Mouse (Mus musculus) C2C12 (cell line): Measurements from ENCODE around the gene Rnf181. TPM values are rescaled to one million over a fixed set of nuclear protein-coding genes. Genes with fewer than 3 reads are reported as not detected.

Experiments used
- H3K27me3 ChIP-seq: one replicate; pipeline ENCODE4 v1.6.1; 2011; ENCODE audit not compliant: control insufficient read depth, insufficient read depth, insufficient read length
- H3K36me3 ChIP-seq: one replicate; pipeline ENCODE4 v1.6.1; 2011; ENCODE audit not compliant: control insufficient read depth, insufficient read depth
- H3K4me3 ChIP-seq: one replicate; pipeline ENCODE4 v1.5.1; 2011; ENCODE audit warnings: mild to moderate bottlenecking, control low read depth; ENCODE audit not compliant: poor library complexity, insufficient read depth, severe bottlenecking
- H3K79me2 ChIP-seq: one replicate; pipeline ENCODE4 v1.6.1; 2011; ENCODE audit not compliant: control insufficient read depth, insufficient read depth
- H3K79me3 ChIP-seq: one replicate; pipeline ENCODE4 v1.6.1; 2011; ENCODE audit warnings: low read depth, control low read depth
- H3ac ChIP-seq: one replicate; pipeline ENCODE3; 2011; ENCODE audit warnings: low read depth; ENCODE audit not compliant: control insufficient read depth, insufficient read length
- CEBPB ChIP-seq: IDR thresholded peaks from one replicate; pipeline ENCODE4 v1.6.1; 2011; ENCODE audit warnings: low read depth, mild to moderate bottlenecking, control low read depth, moderate library complexity
- CTCF ChIP-seq: IDR thresholded peaks from one replicate; pipeline ENCODE4 v1.5.1; 2011; ENCODE audit not compliant: control insufficient read depth, insufficient read depth, insufficient read length
- FOSL1 ChIP-seq: IDR thresholded peaks from one replicate; pipeline ENCODE4 v1.8.0; 2011; ENCODE audit warnings: mild to moderate bottlenecking, low read length; ENCODE audit not compliant: poor library complexity, insufficient read depth, severe bottlenecking
- MAX ChIP-seq: IDR thresholded peaks from one replicate; pipeline ENCODE4 v1.6.1; 2011; ENCODE audit warnings: mild to moderate bottlenecking, control low read depth
- MYOD1 ChIP-seq: IDR thresholded peaks from one replicate; pipeline ENCODE4 v1.6.1; 2011; ENCODE audit warnings: low read depth; ENCODE audit not compliant: control insufficient read depth, insufficient read length
- MYOG ChIP-seq: IDR thresholded peaks from one replicate; pipeline ENCODE4 v1.6.1; 2011; ENCODE audit not compliant: control insufficient read depth, insufficient read length; ENCODE audit errors: extremely low read depth
- USF1 ChIP-seq: IDR thresholded peaks from one replicate; pipeline ENCODE4 v1.6.1; 2011; ENCODE audit warnings: low read depth, mild to moderate bottlenecking, control low read depth, moderate library complexity
- polyA plus RNA-seq: library from polyadenylated mRNA; unstranded; fragments of >200 nt; fragmentation: generic; extraction: Trizol; gene quantifications from one replicate; pipeline ENCODE4 v1.2.1, GENCODE M21; 2012; ENCODE audit warnings: missing spikeins

Gene Rnf181
- polyA plus RNA-seq, 1 experiment = 108 TPM

DNA sequence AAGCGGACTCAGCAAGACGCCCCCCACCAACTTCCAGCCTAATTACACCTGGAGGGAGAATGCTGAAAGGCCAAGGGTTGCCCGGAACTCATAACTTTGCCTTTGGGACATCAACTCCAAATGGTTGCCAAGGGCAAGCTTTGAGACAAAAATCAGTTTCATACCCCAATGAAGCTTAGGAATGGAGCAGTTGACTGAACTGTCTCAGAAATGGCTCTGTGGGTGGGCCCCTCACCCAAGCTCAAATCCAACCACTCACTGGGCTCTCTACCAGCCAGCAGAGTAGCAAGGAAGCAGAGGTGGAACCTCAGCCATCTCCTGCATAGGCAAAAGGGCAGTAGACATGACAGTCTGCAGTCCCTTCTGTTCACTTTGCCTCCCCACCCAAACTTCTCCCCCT lies 21.1 kb upstream of the Rnf181 start:
- no peak for TF ChIP-seq CEBPB
- TF ChIP-seq CTCF = no peak
- no peak for TF ChIP-seq MAX
- no peak for TF ChIP-seq MYOD1
- no peak for TF ChIP-seq USF1
- TF ChIP-seq MYOG = no peak
- TF ChIP-seq FOSL1 = no peak
- no peak overlapping the region for H3K4me3 ChIP-seq
- no peaks in the 10 kb centered on the region for H3K27me3 ChIP-seq
- H3K79me3 ChIP-seq = no peaks in the 10 kb centered on the region
- H3K36me3 ChIP-seq = peaks cover 3% of the 10 kb centered on the region
- H3ac ChIP-seq = no peak overlapping the region
- H3K79me2 ChIP-seq = peaks cover 15% of the 10 kb centered on the region

DNA sequence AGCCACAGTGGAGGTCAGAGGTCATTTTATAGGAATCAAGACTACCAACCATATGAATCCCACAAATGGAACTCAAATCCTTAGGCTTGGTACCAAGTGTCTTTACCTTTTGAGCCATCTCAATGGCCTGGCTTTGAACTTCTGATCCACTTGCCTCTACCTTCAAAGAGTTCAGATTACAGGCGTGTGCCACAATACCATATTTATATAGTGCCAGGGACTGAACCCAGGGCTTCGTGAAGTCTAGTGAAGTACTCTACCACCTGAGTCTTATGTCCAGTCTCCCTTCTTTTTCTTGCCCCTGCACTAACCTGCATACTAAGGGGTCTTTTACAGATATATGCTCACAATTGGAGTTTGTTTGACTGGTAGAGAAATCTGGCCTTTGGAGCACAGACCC lies 19.8 kb upstream of the Rnf181 start:
- TF ChIP-seq MYOD1 (no peak), MAX (no peak), MYOG (no peak), USF1 (no peak), CTCF (no peak), FOSL1 (no peak), CEBPB (no peak)
- H3K79me3 ChIP-seq = no peaks in the 10 kb centered on the region
- H3K4me3 ChIP-seq = no peak overlapping the region
- peaks cover 15% of the 10 kb centered on the region for H3K79me2 ChIP-seq
- H3ac ChIP-seq = no peak overlapping the region
- H3K27me3 ChIP-seq = no peaks in the 10 kb centered on the region
- H3K36me3 ChIP-seq = peaks cover 3% of the 10 kb centered on the region

DNA sequence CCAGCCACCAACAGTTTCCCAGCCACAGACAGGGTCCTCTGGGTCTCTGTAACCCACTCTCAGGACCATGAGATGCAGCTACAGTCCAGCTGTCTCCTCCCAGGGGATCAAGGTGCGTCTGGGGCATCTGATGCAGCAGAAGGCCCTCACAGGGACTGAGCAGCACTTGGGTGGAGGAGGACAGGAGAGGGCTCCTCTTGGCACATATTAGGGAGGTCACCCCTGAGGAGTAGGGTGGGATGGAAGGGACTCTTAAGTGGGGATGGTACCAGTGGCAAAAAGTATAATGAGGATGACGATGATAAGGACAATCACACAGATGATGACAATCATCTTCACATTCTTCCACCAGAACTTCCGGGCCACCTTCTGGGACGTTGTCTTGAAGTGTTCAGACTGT lies 18.5 kb upstream of the Rnf181 start:
- Histone ChIP-seq H3K4me3 (no peak overlapping the region), H3ac (no peak overlapping the region), H3K79me3 (no peaks in the 10 kb centered on the region), H3K36me3 (peaks cover 3% of the 10 kb centered on the region), H3K27me3 (no peaks in the 10 kb centered on the region), H3K79me2 (peaks cover 15% of the 10 kb centered on the region)
- no peak for TF ChIP-seq FOSL1
- no peak for TF ChIP-seq CTCF
- no peak for TF ChIP-seq USF1
- TF ChIP-seq MYOG = no peak
- TF ChIP-seq MYOD1 = no peak
- TF ChIP-seq CEBPB = no peak
- no peak for TF ChIP-seq MAX

DNA sequence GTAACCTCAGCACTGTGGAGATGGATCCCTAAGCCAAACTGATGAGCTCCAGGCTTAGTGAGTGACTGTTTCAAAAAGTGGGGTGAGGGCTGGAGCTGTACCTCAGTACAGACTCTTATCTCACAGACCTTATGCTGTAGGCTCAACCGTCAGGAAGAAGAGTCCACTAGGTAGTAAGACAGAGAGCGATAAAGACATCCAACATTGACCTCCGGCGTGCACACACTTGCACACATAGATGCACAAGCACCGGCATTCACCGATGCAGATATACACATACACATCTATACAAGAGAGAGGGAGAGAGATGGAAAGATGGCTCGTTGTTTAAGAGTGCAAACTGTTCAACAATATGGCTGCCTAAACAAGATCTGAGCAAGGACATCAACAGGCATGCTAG lies 17.2 kb upstream of the Rnf181 start:
- no peak overlapping the region for H3K4me3 ChIP-seq
- H3K79me2 ChIP-seq = peaks cover 13% of the 10 kb centered on the region
- H3K27me3 ChIP-seq = no peaks in the 10 kb centered on the region
- H3K36me3 ChIP-seq = peaks cover 3% of the 10 kb centered on the region
- no peaks in the 10 kb centered on the region for H3K79me3 ChIP-seq
- no peak for TF ChIP-seq MYOG
- TF ChIP-seq CTCF = no peak
- no peak for TF ChIP-seq MYOD1
- TF ChIP-seq FOSL1 = no peak
- no peak overlapping the region for H3ac ChIP-seq

DNA sequence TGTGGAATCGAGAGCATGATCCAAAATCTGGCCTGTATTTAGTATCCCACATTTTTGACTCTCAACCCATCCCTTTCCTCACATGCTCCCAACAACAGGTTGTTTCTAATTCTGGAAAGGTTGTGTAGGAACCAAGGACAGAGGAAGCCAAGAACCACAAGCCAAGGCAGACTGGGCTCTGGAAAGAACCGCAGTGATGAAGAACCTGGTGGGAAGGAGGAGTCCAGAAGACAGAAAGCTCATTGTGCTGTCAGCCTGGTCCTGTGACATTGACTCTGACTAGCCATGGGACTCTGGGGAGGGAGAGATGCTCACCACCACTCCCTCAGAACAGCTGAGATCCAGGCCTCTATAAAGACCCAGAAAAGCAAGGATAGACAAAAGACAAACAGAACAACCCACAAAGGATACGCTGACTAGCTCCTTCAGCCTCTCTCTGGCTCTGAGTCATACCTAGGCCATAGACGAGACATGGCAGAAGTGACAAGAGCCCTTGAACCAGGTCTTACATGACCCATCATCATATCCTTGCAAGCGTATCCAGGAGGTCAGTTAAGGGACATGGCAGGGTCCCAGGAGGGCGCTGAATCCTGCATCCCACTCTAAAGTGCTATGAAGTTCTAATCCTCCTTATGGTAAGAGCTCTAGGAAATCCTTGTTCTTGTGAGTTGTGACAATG lies 16.5 kb upstream of the Rnf181 start:
- Histone ChIP-seq H3ac (no peak overlapping the region), H3K79me3 (no peaks in the 10 kb centered on the region), H3K36me3 (peaks cover 3% of the 10 kb centered on the region), H3K4me3 (no peak overlapping the region), H3K27me3 (no peaks in the 10 kb centered on the region), H3K79me2 (peaks cover 18% of the 10 kb centered on the region)
- TF ChIP-seq CTCF (no peak), USF1 (no peak), MAX (no peak), MYOG (no peak), CEBPB (no peak), MYOD1 (no peak), FOSL1 (no peak)
